Mouse (Mus musculus) liver, adult 2 months (tissue): ENCODE measurements at regions not wholly inside any gene's neighbourhood (a gene's known extent, or its start where the extent isn't known, plus 50 kb on each side); places are given as distances from the start of the nearest gene placed in this dataset.

Experiments used
- DNase-seq: peaks from one replicate; pipeline ENCODE4 v3.0.0-alpha.2; 2011; ENCODE audit warnings: low read depth, low spot score; ENCODE audit errors: extremely low read depth
- H3K27ac ChIP-seq: fragments of 200-500 bp; replicated peaks from 2 replicates; pipeline ENCODE4 v1.5.1; 2012; ENCODE audit warnings: low read depth, mild to moderate bottlenecking, control low read depth, inconsistent platforms, low read length; ENCODE audit not compliant: insufficient read depth
- H3K27me3 ChIP-seq: fragments of 200-500 bp; 2 replicates; pipeline ENCODE4 v1.6.1; 2012; ENCODE audit warnings: mild to moderate bottlenecking, moderate library complexity, low read length, inconsistent platforms; ENCODE audit not compliant: control insufficient read depth, insufficient read depth
- H3K36me3 ChIP-seq: fragments of 200-500 bp; 2 replicates; pipeline ENCODE4 v1.6.1; 2012; ENCODE audit warnings: low read length, inconsistent platforms; ENCODE audit not compliant: control insufficient read depth, insufficient read depth
- H3K4me1 ChIP-seq: fragments of 200-500 bp; 2 replicates; pipeline ENCODE4 v1.6.1; 2011; ENCODE audit warnings: low read length; ENCODE audit not compliant: control insufficient read depth, insufficient read depth
- H3K4me3 ChIP-seq: fragments of 200-500 bp; 2 replicates; pipeline ENCODE4 v1.5.1; 2011; ENCODE audit warnings: low read depth, mild to moderate bottlenecking, control low read depth, low read length, moderate library complexity; ENCODE audit not compliant: insufficient read depth
- H3K79me2 ChIP-seq: fragments of 200-500 bp; 2 replicates; pipeline ENCODE4 v1.6.1; 2012; ENCODE audit warnings: inconsistent platforms, mild to moderate bottlenecking, low read length, moderate library complexity; ENCODE audit not compliant: control insufficient read depth, insufficient read depth
- H3K9ac ChIP-seq: fragments of 200-500 bp; 2 replicates; pipeline ENCODE4 v1.6.1; 2012; ENCODE audit warnings: low read depth, mild to moderate bottlenecking, control low read depth, inconsistent platforms, low read length
- CTCF ChIP-seq: fragments of 200-500 bp; IDR thresholded peaks from 2 replicates; pipeline ENCODE4 v1.5.1; 2011; ENCODE audit warnings: low read depth, low read length, control low read depth
- POLR2A ChIP-seq: fragments of 200-500 bp; IDR thresholded peaks from 2 replicates; pipeline ENCODE4 v1.6.1; 2011; ENCODE audit warnings: low read length, control low read depth; ENCODE audit not compliant: insufficient read depth; ENCODE audit errors: extremely low read depth
- WGBS: fragments of 180-500 bp; shearing (Covaris S2); methylation state at CpG from one replicate; pipeline ENCODE4 v1.1.7; 2018; 5-methylcytosine and 5-hydroxymethylcytosine counted together

DNA sequence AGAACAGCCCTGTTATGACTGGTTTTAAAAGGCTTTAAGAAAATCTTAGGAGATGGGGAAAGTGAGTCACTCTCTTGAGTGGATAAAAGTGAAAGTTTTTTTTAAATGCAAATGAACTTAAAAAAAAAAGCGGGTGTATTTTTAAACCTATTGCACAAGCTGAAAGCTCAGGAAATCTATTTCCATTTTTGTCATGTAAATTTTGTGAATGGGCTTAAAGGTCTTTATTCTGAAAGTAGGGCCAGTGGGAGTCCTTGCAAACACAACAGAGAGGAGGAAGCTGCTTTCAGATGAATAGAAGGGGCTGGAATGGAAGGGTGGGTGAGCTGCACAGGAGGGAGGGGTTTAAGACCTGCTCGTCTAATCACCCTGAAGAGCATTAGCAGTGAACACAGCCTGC, 62.9 kb downstream of the Fam84a start:
- no peaks in the 10 kb centered on the region for H3K4me1 ChIP-seq
- no peak for DNase-seq
- TF ChIP-seq POLR2A (no peak), CTCF (no peak)
- no peaks in the 10 kb centered on the region for H3K79me2 ChIP-seq
- no peak overlapping the region for H3K4me3 ChIP-seq
- H3K9ac ChIP-seq, result no peak overlapping the region
- 70% methylated on average over 2 of the region's 2 CpGs for WGBS
- no peaks in the 10 kb centered on the region for H3K27me3 ChIP-seq
- H3K27ac ChIP-seq, result no peak overlapping the region
- H3K36me3 ChIP-seq, result no peaks in the 10 kb centered on the region

DNA sequence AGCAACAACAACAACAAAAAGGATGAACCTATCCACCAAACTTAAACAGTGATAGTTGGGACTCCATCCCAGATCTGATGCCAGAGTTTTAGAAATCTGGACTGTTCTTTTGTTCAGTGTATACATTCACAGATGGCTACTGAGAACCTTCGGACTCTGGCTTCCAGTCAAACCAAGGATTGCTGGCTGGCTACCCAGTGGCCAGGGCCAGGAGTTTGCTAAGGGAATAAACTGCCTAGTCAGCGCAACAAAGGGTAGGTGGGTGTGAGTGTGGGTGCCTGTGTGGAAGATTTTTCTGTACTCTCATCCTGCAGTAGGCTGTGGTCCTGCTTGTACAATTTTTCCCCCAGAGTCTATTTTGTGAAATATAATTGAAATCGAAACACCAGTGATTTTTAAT, 69.1 kb downstream of the Fam84a start:
- Histone ChIP-seq H3K27ac (no peak overlapping the region), H3K4me1 (no peaks in the 10 kb centered on the region; the same call in 1 of the 2 replicates), H3K9ac (no peak overlapping the region), H3K36me3 (no peaks in the 10 kb centered on the region), H3K27me3 (no peaks in the 10 kb centered on the region), H3K79me2 (no peaks in the 10 kb centered on the region), H3K4me3 (no peak overlapping the region)
- no peak for TF ChIP-seq CTCF
- TF ChIP-seq POLR2A, result no peak
- DNase-seq, result peak; percentile 57
- WGBS, result 40% methylated on average over 3 of the region's 3 CpGs

DNA sequence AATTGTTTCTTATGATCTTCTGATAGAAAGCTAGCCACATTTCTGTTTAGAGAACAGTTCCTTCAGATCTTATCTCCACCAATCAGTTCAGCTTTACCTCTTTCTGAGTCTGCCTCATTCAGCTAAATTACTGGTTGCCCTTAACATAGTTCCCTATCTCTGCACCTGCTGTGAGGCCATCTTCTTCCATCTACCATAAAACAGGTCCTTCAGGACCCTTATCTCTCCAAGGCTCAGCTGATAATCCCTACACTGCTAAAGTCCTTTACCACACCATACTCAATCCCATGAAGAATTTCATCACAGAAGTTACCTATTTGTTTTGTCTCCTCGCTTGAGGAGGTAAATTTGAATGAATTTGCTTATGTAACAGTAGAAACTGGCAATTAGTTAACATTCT, 72.0 kb downstream of the Fam84a start:
- no peaks in the 10 kb centered on the region for H3K27me3 ChIP-seq
- WGBS, result 63% methylated on average over 1 of the region's 1 CpGs

DNA sequence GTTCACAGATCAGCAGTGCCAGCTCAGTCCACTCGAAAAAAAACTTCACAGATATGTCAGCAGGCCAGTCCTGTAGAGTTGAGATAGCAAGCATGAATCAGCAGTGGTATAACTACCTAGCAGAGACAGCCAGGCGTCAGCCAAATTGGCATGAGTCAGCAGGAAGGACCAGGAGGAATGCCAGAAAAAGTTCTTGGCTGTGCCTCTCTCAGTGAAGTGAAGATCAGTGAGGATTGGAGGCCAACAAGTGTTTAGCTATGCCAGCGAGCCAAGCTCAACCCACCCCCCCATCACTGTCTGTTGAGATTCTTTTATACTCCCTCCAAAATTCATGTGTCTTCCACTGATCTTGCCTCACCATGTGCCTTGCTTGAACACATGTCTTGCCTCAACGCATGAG, 82.8 kb downstream of the Fam84a start:
- WGBS, result 31% methylated on average over 4 of the region's 4 CpGs

More for the DNA sequence above, 72.0 kb downstream of the Fam84a start:
- Histone ChIP-seq H3K4me3 (no peak overlapping the region), H3K9ac (no peak overlapping the region), H3K36me3 (no peaks in the 10 kb centered on the region), H3K79me2 (no peaks in the 10 kb centered on the region), H3K27ac (no peak overlapping the region), H3K4me1 (no peaks in the 10 kb centered on the region; the same call in 1 of the 2 replicates)
- DNase-seq, result no peak
- no peak for TF ChIP-seq POLR2A
- TF ChIP-seq CTCF, result no peak

DNA sequence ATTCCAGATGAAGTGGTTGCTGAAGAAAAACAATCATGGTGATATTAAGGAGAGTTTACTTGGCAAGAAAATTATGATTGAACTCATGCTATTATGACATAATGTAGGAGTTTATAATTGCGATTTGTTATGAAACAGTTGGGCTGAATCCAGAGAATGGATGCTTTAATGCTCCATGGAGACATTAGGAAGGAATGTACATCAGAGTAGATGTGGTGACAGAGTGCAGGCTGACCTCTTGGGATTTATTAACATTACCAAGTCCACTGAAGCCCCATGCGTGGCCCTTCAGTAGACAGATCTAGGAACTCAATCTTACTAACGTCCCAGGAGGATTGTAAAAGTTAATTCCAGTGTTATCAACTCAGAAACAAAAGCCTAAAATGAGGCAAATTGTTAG, 86.5 kb downstream of the Fam84a start:
- Histone ChIP-seq H3K27ac (no peak overlapping the region), H3K9ac (no peak overlapping the region), H3K79me2 (no peaks in the 10 kb centered on the region), H3K4me1 (no peaks in the 10 kb centered on the region), H3K27me3 (no peaks in the 10 kb centered on the region), H3K4me3 (no peak overlapping the region), H3K36me3 (no peaks in the 10 kb centered on the region)
- TF ChIP-seq POLR2A, result no peak
- no peak for TF ChIP-seq CTCF
- 72% methylated on average over 3 of the region's 3 CpGs for WGBS
- DNase-seq, result no peak

More for the DNA sequence above, 82.8 kb downstream of the Fam84a start:
- no peak overlapping the region for H3K4me3 ChIP-seq
- H3K27ac ChIP-seq, result no peak overlapping the region
- H3K79me2 ChIP-seq, result no peaks in the 10 kb centered on the region
- no peaks in the 10 kb centered on the region for H3K27me3 ChIP-seq
- H3K36me3 ChIP-seq, result no peaks in the 10 kb centered on the region
- TF ChIP-seq CTCF, result no peak
- TF ChIP-seq POLR2A, result no peak
- H3K9ac ChIP-seq, result no peak overlapping the region
- H3K4me1 ChIP-seq, result no peaks in the 10 kb centered on the region
- DNase-seq, result peak; percentile 81

DNA sequence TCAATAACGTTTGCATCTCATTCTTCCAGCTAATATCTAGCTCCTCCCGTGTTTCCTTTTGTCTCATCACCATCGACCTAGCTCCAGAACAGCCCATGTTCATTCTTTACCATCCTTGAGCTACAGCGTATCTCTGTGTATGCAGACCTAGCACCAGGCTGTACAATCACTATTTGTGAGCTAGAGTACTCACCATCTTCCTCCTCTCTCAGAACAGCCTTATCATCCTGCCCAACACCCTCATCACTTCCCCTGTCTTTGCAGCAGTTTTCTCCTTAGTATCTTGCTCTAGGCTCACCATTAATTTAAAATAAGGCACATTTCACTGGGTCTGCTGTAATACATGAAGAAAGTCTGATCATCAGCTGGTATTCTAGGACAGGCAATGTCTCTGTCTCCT, 88.6 kb downstream of the Fam84a start:
- H3K79me2 ChIP-seq, result no peaks in the 10 kb centered on the region
- no peak for TF ChIP-seq CTCF
- no peak for TF ChIP-seq POLR2A
- WGBS, result 82% methylated on average over 4 of the region's 4 CpGs
- H3K9ac ChIP-seq, result no peak overlapping the region
- no peaks in the 10 kb centered on the region for H3K27me3 ChIP-seq
- no peak overlapping the region for H3K4me3 ChIP-seq
- H3K27ac ChIP-seq, result no peak overlapping the region
- no peaks in the 10 kb centered on the region for H3K36me3 ChIP-seq
- no peak for DNase-seq
- no peaks in the 10 kb centered on the region for H3K4me1 ChIP-seq
